ENCODE assay signal across 9 mouse cellular contexts in the genomic region with DNA sequence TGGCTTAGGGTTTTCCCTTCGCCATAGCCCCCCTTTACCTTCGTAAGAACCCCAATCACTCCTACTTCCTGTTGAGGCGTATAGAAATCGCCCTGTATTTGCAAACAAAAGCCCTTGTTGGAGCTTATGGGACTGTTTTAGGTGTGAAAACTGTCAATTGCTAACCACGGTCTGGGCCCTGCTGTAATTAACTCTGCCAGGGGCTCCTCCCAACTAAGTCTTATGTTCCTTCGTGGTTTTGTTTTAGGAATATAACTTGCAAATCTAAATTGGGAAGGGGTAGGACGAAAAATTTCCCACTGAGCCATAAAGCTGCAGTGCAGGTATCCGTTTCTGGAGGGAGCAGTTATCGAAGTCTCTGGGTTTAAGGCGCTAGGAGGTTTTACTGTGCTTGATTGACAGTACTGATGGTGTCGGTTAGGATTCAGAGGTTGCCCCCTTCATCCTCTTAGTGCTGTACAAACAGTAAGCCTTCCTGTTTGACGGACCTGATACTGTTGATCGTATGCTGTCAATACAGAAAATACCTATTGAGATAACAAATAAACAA. TPM values are rescaled to one million over a fixed set of nuclear protein-coding genes. Genes with fewer than 3 reads are reported as not detected.
DNase-seq lines count a peak whose midpoint lies in the region; ATAC-seq lines count a peak whose summit lies in the region.
"Had no signal": no experiment of that assay in that cellular context is flagged by ENCODE, and none has a peak within 500 bp of the region (broad histone marks: within the 10 kb centered on the region; RNA-seq: fewer than 3 reads in every experiment).

No protein-coding gene starts in this region.

- peak overlapping the region; percentile 99 for H3K27ac ChIP-seq in heart, embryonic 11.5 days (ENCODE audit: low read depth, low read length)
- H3K27ac ChIP-seq in limb, embryonic 13.5 days, result peak overlapping the region; percentile 99
- H3K27ac ChIP-seq in neural tube, embryonic 13.5 days (replicated peaks), result peak overlapping the region; percentile 100

- H3K9ac ChIP-seq in heart, embryonic 11.5 days (ENCODE audit: low read depth, low read length), result peak overlapping the region; percentile 100
- H3K9ac ChIP-seq in limb, embryonic 13.5 days, result peak overlapping the region; percentile 100
- peak overlapping the region; percentile 100 for H3K9ac ChIP-seq in neural tube, embryonic 13.5 days

- H3K36me3 ChIP-seq in heart, embryonic 11.5 days (ENCODE audit: control insufficient read depth, insufficient read depth, low read length), result peaks cover 17% of the 10 kb centered on the region
- H3K36me3 ChIP-seq in limb, embryonic 13.5 days, result peaks cover 33% of the 10 kb centered on the region
- H3K36me3 ChIP-seq in neural tube, embryonic 13.5 days, result peaks cover 36% of the 10 kb centered on the region

- H3K4me2 ChIP-seq in heart, embryonic 11.5 days, result peak overlapping the region; percentile 63
- peak overlapping the region; percentile 74 for H3K4me2 ChIP-seq in limb, embryonic 13.5 days (replicated peaks)
- peak overlapping the region; percentile 77 for H3K4me2 ChIP-seq in neural tube, embryonic 13.5 days

- ATAC-seq in heart, embryonic 11.5 days (replicated peaks; ENCODE audit: insufficient number of reproducible peaks, low FRiP score, low TSS enrichment), result no peak
- peak; percentile 43; the same call in 1 of the 2 replicates for ATAC-seq in erythroblast, adult 5-6 weeks (replicated peaks; ENCODE audit: low FRiP score, poor library complexity, severe bottlenecking)
- ATAC-seq in limb, embryonic 13.5 days (ENCODE audit: low FRiP score, low read depth), result no peak
- 0 out of 2 replicates have a peak, but pooled peaks have one; percentile 2 for ATAC-seq in neural tube, embryonic 13.5 days (ENCODE audit: low read depth)
- ATAC-seq in frontal cortex, adult (ENCODE audit: low TSS enrichment), result no peak

- WGBS in heart, embryonic 11.5 days (ENCODE audit: insufficient replicate concordance), result under 1% methylated on average over 13 of the region's 13 CpGs
- under 1% methylated on average over 13 of the region's 13 CpGs for WGBS in limb, embryonic 13.5 days
- 1% methylated on average over 13 of the region's 13 CpGs for WGBS in neural tube, embryonic 13.5 days

- no peaks in the 10 kb centered on the region for H3K9me3 ChIP-seq in heart, embryonic 11.5 days (replicated peaks; ENCODE audit: control insufficient read depth, low read length)
- no peaks in the 10 kb centered on the region for H3K9me3 ChIP-seq in limb, embryonic 13.5 days
- H3K9me3 ChIP-seq in neural tube, embryonic 13.5 days, result no peaks in the 10 kb centered on the region

- intact Hi-C loops in heart, postnatal 14 days (cut with DNase I), result loop anchor here (2.0 to 5.0 kb wide), 2 partner anchors 37 to 95 kb away; no protein-coding TSS in a partner anchor

- DNase-seq in heart, postnatal 14 days, result no peak
- DNase-seq in ES-CJ7 (ENCODE audit: low read depth, low spot score), result peak; percentile 54
- DNase-seq in layer of hippocampus, adult 9-10 months (ENCODE audit: low spot score), result no peak

- peak overlapping the region; percentile 100 for H3K4me3 ChIP-seq in heart, embryonic 11.5 days (ENCODE audit: low read depth, low read length)
- H3K4me3 ChIP-seq in limb, embryonic 13.5 days, result peak overlapping the region; percentile 98
- peak overlapping the region; percentile 96 for H3K4me3 ChIP-seq in neural tube, embryonic 13.5 days

- peaks cover 12% of the 10 kb centered on the region for H3K4me1 ChIP-seq in heart, embryonic 11.5 days (ENCODE audit: control insufficient read depth, insufficient read depth, low read length)
- H3K4me1 ChIP-seq in limb, embryonic 13.5 days, result peaks cover 28% of the 10 kb centered on the region
- peaks cover 54% of the 10 kb centered on the region for H3K4me1 ChIP-seq in neural tube, embryonic 13.5 days (replicated peaks)

- no peaks in the 10 kb centered on the region for H3K27me3 ChIP-seq in heart, embryonic 11.5 days (ENCODE audit: control insufficient read depth, insufficient read depth, low read length)
- no peaks in the 10 kb centered on the region for H3K27me3 ChIP-seq in limb, embryonic 13.5 days
- H3K27me3 ChIP-seq in neural tube, embryonic 13.5 days, result no peaks in the 10 kb centered on the region
- H3K27me3 ChIP-seq: Patski had no signal

RNA-seq across cellular contexts. Expression of a gene that starts 1.0 kb away (rescaled TPM):
- polyA plus RNA-seq in heart, embryonic 11.5 days (2014; fragmentation: Nextera tagmentation; extraction: Ambion mirVana), result 7.7 and 15.0 TPM in 2 replicates
- total RNA-seq in heart, postnatal 14 days (2021), result 10 to 100 TPM; 92.0 to 94.3 TPM
- total RNA-seq in erythroblast, adult 5-6 weeks (2015; ENCODE audit: low replicate concordance), result 53.1 and 53.8 TPM in 2 replicates
- total RNA-seq in erythroblast, adult 5-6 weeks (2017; ENCODE audit: low replicate concordance), result 109 and 114 TPM in 2 replicates
- 25.8 and 26.0 TPM in 2 replicates for polyA plus RNA-seq in limb, embryonic 13.5 days (2015; fragmentation: Nextera tagmentation; extraction: Ambion mirVana)
- 15.7 and 17.9 TPM in 2 replicates for polyA plus RNA-seq in neural tube, embryonic 13.5 days (2015; fragmentation: Nextera tagmentation; extraction: Ambion mirVana)

RNA-seq across cellular contexts. Expression of a gene that starts 44.0 kb away (rescaled TPM):
- 0.06 TPM in 1 of 2 replicates, not detected in the other for polyA plus RNA-seq in heart, embryonic 11.5 days (2014; fragmentation: Nextera tagmentation; extraction: Ambion mirVana)
- under 1 TPM; 0.12 to 0.20 TPM for total RNA-seq in heart, postnatal 14 days (2021)
- not detected in 2 replicates for total RNA-seq in erythroblast, adult 5-6 weeks (2015; ENCODE audit: low replicate concordance)
- not detected in 2 replicates for total RNA-seq in erythroblast, adult 5-6 weeks (2017; ENCODE audit: low replicate concordance)
- polyA plus RNA-seq in limb, embryonic 13.5 days (2015; fragmentation: Nextera tagmentation; extraction: Ambion mirVana), result 0.09 TPM in 1 of 2 replicates, not detected in the other
- not detected in 2 replicates for polyA plus RNA-seq in neural tube, embryonic 13.5 days (2015; fragmentation: Nextera tagmentation; extraction: Ambion mirVana)
- polyA plus RNA-seq: Patski had no signal

Comparison
In these comparisons a context has a peak if more than half of its experiments do, and no peak if none do; other contexts are left out.
1. ATAC-seq: peak in erythroblast, adult 5-6 weeks (single experiment) and neural tube, embryonic 13.5 days (single experiment); none in heart, embryonic 11.5 days (single experiment), limb, embryonic 13.5 days (single experiment) and frontal cortex, adult (single experiment).
2. Peak in every context shown above with its lines, with median percentiles within 50 percentile points of each other: H3K27ac ChIP-seq, H3K4me2 ChIP-seq, H3K4me3 ChIP-seq and H3K9ac ChIP-seq.